Mouse (Mus musculus) cerebellum, postnatal 10 days (tissue): ENCODE results near the gene Adgrf5.

ENCODE experiments used
- DNase-seq, 2 experiments: peaks; one replicate each; pipeline ENCODE4 v3.0.0; 2021; ENCODE audit warnings: mixed read lengths in 2 of 2

Adgrf5 gene

DNA sequence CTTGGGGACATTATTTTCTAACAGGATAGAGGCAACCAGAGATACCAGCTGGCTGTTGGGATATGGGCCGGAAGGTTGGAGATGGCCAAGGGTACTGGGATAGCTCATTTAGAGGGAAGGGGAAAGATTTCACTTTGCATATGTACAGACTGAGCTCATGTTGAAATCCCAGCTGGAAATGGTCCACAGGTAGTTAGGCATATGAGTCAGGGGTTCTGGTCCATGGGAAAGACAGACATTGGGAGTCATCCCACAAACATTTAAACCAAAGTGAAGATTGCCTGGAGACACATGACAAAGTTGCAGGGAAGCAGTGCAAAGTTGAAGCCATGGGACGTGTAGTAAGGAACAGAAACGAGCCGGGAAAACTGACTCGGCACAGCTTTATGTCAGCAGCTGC is 26.1 kb downstream of the Adgrf5 start:
- no peak for DNase-seq

DNA sequence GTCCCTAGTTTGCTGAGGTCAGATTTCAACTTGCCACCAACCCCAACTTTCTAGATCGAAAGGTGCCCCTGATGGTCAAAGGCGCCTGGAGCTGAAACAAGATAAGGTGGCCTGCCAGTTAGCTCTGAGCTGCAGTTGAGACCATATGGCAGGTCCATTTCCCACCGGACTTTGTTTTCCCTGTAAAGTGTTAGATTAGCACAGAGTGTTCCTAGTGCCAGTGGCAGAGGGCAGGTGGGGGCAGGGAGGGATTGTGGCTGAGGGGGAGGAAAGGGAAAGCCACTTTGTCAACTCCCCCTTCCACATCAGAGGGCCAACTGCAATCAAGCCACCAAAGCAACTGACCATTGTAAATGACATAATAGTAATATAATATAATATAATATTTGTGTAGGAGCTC is 26.9 kb downstream of the Adgrf5 start:
- DNase-seq: peak; percentile 26 to 62

DNA sequence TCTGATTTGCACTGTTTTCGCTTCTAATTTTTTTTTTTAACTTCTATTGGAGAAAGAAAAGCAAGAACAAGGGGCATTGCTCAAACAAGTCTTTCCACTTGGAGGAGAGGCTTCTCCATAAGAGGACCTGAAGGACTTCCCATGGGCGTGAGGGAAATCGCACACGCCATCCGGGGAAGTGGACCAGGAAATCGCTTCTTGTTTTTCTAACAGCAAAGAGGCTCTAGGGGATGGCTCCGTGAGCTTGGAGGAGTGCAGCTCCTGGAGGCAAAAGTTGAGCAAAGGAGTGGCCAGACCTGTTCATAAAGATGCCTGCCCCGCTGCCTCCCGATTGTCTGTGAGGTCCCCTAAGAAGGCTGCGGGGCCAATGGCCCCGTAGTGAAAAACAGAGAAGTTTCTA is 29.0 kb downstream of the Adgrf5 start:
- no peak for DNase-seq

DNA sequence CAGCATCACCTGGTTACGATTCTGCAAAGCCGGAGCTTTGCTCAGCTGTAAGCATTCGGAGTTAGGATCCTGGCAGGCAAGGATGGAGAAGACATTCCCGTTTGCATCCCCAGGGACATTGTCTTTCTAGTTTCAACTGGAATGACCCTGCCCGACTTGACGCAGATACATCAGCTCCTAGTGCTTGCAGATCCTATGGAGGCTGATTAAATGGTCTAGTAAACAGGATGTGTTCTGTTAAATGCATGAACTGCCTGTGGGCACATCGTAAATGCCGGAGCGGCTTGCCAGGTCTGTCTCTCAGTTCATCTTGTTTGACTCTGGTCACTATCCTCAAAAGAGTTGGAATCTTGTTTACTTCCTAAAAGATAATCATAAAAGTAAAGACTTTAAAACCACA is 31.9 kb downstream of the Adgrf5 start:
- DNase-seq: no peak

DNA sequence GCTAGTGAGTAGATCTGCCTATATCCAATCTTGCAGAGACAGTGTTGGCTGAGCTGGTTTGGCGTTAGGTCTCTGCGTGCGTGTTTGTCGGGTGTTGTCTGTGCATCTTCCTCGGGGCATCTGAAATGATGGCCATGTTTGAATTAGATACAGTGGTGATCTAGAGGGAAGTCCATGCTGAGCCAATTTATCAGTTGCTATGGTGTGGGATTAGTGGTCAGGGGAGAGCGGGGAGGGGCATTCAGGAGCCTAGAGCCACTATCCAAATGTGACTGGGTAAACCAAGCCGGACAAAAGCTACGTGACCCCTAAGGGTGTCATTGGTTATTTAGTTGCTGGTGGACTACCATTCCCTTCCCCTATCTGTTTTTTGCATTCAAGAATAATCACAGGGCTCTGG is 33.4 kb downstream of the Adgrf5 start:
- DNase-seq: no peak

DNA sequence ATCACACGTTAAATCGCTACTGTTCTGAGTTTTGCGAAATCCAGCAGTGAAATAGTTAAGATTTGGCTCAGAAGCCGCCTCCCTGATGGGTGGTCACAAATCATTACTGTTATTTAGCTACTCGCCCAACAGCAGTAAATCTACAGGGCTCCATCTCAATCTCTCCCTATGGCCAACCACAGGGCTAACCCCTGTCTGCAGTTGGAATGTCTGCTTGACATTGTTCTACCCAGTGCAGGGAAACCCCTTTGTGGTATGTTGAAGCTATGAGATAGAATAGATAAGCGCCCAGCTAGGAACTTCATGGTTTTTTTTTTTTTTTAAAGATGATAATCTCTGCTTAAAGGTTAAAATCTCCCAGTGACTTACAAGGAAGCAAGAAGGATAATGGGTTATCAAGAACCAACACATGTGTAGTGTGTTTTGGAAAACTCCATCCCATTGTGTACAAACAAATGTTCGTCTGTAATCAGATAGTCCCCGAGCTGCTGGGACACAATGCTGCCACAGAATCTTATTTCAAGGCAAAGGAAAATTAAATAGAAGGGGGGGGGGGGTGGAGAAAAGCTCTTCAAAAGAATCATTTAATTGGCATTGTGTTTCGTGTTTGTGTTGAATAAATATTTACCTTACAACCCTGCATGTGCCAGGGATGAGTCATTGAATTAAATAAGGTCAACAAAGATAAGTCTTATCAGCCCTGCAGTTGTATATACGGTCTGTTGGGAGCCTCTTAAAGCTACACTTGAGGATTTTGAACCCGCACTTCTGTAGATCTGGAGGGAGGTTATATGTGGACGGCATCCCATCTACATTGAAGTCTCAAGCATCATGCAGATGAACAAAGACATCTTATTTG is 35.4 kb downstream of the Adgrf5 start:
- DNase-seq: no peak

DNA sequence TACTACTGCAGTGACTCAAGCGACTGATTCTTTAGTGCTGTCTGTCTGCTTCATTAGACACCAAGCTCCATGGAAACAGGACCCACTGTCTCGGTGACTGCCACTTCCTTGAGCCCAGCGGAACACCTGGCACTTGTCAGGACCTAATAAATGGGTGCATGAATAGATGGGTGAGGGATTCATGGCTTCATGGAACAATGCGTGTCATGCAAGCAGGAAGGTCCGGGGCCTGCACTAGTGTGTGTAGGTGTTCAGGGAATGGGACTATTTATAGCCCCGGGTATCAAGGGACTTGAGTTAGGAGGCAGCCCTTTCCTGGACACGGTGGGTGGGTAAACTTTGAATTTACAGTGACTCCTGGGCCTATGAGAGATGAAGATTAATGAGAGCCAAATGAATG is 38.4 kb downstream of the Adgrf5 start:
- DNase-seq: no peak

DNA sequence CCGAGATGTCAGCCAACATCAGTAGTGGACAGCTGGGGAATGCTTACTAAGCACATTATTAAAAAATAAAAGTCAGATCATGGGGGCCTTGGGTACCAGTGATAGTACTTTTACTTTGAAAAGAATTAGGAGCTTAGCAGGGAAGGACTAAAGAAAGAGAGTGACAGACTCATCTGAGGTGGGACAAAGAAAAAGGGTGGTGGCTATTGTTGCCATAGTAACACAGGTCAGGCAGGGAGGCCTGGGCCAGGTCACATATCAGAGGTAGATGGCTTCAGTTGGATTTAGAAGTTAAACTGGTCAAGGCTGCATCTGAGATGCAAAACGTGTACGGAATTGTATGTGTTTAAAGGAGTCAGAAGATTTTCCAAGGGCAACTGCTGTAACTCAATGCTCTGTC is 38.9 kb downstream of the Adgrf5 start:
- DNase-seq: no peak

DNA sequence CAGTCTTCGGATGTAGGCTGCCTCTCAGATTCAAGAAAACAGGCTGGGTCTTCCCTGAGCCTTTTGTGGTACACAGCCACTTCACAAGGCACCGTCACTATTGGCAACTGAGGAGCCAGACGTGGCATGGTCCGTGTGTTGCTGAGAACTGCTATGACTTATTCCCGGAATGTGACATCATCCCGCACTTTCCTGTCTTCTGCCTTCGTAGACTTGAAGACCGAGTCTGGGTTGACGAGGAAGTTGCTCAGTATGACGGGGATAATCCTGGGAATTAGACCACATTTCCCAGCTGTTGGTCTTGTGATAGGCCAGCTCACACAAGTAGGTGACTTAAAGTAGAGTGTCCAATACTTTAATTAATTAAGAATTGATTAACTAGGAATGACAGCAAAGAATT is 40.2 kb downstream of the Adgrf5 start:
- DNase-seq: no peak

DNA sequence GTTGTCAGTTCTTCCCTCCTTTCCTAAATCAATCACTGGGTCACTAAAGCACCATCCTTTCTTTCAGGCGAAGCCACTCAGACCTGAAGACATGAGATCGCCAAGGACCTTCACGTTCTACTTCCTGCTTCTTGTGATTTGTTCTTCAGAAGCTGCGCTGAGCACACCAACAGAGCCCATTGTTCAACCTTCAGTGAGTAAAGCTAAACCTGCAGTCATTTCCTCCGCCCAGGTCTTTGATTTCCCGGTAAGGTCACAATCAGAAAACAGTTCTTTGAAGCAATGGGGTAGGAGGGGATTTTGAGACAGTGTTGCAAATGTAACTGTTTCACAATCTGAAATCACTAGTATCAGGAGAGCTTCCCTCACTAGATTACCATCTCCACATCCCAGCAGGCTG is 43.6 kb downstream of the Adgrf5 start:
- DNase-seq: no peak

DNA sequence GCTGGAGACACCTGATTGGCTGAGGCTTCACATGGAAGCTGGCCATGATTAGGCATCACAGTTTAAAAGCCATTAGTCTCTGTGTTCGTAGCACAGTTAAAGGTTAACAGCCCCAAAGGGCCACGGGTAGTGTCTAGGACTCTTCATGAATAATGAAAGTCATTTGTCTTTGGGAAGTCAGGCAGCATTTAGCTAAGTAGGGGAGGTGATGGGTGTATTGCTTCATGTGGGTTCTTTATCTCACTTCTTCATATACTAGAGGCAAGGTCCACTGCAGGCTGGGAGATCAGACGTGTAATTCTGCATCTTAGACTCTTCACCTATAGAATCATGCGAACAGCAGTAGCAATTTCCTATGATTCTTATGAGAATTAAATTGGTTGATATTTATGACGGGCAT is 44.2 kb downstream of the Adgrf5 start:
- no peak for DNase-seq

DNA sequence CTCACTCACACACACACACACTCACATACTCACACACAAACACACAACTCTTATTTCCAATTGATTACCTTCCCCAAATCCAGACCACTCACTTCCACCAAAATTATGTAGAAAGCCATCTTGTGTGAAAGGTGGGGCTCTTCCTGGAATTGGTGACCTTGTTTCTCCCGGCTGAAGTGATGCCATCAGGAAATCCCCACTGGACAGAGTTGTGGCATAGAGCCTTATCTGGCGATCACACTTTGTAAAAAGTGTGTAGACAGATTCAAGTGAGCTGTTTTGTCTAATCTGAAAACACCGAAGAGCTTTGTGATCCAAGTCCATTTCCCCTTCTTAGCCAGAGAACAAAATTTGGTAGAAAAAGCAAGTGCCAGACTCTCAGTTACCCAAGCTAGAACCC is 46.1 kb downstream of the Adgrf5 start:
- no peak for DNase-seq

DNA sequence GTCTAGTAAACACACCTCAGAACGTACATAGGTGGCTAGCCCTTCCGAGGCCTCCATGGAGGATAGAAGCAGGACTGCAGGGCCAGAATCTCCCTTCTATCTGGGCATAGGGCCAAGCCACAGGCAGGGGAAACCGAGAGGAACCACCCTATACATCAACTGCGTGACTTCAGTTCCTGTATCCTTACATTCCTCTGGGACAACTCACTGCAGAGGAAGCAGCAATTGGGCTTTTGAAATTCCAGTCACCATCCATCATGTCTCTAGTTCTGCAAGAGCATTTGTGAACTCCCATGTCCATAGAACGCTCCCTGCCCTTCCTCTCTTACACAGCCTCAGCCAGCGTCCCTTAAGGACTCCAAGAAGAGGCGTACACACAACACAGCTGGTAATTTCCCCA is 47.3 kb downstream of the Adgrf5 start:
- no peak for DNase-seq

DNA sequence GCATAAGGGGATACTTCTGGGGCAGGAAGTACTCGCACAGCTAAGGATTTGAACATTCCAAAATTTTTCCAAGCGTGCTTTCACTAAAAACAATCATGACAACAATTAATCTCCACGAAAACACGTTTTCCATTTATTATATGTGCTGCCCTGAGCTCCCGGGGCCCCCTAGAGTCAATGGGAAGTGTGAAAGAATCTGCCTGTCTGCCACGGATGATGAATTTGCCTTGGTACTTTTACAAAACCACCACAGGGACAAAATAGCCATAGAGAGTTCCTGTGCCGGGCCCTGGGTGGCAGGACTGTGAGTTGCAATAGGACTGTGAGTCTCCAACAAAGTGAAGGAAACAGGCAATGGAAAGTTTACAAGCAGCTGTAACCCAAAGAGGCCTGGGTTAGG is 52.9 kb downstream of the Adgrf5 start:
- DNase-seq: no peak

DNA sequence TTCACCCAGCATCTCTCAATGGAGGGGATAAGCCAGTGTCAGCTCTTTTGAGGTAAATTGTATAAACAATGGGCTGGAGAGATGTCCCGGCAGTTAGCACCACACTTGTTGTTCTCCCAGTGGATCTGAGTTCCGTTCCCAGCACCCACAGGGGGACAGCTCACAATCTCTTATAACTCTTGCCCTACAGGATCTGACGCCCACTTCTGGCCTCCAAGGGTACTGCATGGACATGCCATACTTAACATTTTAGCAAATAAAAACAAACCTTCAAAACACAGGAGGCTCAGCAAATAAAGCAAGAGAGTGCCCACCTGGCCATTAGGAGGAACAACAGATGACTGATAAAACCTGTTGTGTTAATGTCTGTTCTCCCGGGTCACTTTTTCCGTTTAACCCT is 59.0 kb downstream of the Adgrf5 start:
- DNase-seq: no peak

DNA sequence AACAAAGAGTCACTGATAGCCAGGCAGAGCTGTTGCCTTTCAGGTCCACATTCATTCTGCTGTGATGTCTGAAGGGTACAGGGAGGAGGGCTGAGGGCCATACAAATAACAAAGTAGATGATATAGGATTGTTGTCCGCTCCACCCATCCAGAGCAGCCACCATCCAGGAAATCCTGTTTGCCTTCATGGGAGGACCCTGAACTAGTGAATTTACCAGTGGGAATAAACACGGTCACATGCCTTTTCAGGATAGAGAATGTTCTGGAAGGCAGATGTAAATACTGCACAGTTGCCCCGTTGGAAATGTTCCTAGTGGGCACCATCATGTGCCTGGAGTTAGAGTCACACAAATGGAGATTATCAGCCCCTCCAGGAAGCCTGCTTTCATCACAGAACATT is 60.1 kb downstream of the Adgrf5 start:
- DNase-seq: no peak

DNA sequence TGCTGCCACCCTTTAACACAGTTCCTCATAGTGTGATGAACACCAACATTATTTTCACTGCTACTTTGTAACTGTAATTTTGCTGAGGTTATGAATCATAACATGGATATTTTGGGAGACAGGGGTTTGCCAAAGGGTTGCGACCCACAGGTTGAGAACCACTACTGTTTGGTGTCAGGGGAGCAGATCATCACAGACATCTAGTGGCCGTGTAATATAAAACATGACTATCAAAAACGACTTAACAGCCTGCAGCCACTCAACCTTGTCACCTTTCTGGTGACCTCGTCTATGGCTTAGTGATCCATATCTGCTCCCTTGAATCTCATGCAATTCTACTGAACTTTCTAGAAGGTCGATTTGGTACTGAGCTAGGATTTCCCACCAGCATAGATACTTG is 63.7 kb downstream of the Adgrf5 start:
- no peak for DNase-seq

DNA sequence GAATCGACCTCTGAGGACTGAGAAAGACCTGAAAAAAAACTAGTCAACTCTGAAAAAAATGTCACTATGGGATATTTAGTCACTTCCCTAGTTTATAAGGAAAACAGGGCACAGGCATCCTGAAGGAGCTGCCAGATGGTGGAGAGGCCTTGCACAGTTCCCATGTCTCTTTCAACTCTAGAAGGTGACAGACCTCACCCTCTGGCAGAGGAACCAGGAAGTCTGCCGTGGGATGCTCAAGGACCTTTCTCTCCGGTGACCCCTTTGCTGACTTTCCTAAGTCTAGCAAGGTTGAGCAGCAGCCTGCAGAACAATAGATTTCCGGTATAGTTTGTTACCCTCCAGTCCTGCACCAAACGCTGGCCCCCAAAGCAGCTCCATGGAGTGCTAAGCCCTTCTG is 71.4 kb downstream of the Adgrf5 start:
- DNase-seq: no peak

DNA sequence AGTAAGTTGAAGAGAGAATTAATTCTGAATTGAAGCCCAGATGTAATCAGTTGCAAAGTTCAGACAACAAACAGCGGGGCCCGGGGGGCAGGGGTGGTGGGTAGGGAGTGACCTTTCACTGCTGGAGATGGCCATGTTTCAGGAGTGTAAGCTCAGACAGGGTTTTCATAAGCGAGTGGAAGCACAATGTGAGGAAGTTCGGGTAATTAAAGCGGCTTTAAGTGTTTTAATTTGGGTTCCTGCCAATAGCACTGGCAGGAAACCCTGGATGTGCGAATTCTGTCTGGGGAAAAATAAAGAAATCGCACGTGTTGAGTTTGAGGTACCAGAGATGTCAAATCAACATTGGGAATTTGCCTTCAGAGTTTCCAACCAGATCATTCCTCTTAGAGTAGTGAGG is 74.2 kb downstream of the Adgrf5 start:
- no peak for DNase-seq

DNA sequence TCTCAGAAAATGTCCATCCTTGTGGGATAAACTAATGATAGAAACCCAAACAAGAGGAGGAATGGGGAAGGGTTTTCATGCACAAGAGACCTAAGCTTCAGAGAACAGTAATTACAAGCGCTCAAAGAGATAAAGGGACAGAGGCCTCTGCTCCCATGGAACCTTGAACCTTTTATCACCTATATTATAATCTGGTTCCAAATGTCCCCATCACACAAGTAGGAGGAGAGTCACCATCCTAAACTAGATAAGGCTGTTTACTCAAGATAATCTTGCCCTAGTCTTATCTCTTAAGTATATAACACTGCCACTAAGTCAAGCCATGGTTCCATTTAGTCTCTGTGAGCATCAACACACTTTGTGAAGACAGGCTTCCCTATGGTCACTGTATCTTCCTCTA is 91.0 kb downstream of the Adgrf5 start:
- DNase-seq: no peak

DNA sequence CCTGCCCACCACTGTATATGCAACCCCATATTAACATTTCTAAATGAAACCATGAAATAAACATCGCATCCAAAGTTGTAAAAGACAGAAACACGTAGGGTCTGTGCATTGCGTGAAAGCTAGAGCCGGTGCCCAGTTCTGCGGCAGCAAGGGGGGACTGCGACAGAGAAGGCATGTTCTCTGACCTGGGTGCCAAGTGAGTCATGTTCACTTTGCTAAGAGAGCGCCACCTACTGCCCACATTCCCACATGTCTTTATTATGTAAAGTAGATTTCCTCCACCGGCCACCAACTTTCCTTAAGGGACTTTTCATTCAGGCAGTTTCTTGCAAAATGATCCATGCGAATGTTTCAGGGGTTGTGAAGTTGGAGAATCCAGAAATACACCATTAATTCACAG is 98.3 kb downstream of the Adgrf5 start:
- DNase-seq: peak; percentile 91 to 94

DNA sequence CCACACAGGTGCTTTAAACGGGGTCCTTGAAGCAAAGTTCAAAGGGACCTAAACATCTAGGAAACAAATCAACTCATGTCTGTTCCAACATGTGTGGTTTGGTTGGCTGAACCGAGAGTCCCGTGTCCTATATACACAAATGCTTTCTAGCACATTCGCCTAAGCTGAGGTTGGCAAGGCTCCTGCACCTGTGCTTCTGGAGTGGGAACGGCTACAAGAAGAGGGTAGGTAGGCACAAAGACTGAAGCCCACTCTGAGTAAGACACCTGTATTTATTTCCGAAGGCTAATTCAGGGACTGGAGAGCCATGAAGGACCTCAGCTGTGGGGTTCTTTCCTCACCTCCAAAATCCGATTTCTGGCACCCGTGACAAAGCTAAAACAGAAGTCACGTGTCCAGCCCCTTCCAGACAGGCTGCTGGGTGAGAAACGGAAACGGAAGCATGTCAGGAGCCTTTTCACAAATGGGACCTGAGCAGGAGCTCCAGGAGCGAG is 99.5 kb downstream of the Adgrf5 start:
- DNase-seq: peak; percentile 9 to 20

DNA sequence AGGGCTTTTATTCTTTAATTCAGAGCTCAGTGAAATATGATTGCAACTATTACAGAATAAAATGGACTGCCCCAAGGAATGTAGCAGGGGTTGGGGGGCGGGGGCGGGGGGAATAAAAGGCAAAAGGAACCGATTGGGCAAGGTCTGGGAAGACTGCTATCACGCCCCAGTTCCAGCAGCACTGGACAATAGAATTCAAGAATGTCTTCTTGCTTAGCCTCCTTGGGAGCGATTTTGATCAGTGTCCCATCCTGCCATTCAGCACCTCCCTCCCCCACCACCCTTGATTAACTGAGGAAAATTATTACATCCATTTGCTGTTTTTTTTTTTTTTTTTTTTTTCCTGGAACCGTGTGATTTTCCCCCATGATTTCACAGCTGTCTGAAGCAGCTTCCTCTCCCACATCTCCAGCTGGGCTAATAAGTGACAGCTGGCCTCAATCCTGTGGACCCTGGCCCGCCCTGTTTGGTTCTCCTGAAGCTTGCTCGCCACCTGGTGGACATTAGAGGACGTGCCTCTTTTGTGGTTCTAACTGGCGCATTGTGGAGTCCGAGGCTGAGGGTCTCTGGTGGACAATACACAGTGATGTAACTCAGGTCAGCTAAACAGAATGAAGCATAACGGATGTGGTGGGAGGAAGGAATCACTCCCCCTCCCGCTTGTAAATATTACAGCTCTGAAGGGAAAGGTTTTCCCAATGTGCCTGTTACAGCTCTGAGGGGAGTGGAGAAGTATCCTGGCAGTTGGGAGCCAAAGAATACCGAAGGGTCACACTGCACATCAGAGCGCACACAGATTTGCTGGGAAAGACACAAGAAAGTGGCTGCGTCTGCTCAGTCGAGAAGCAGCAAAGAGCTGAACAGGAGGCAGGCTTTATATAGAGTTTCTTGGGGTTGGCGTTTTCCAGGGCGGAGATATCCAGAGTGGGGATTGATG is 100.3 kb downstream of the Adgrf5 start:
- DNase-seq: peak; percentile 91 to 93

DNA sequence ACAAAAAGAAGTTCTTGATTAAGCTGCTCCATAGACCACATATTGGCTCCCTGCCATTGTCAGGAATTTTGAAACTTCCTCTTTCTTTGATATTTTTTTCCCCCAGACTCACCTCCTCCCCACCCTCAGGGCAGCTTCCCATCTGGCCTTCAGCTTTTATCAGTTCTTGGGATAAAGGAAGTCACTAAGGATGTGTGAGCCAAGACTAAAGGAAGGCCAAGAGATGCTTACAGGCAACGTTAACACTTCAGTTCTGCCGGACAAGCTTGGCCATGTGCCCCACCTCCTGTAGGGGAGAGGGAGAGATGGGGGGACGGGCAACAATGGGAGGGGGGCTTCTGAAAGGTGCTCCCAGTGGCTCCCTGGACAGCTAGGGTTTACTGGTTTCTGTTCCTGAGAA is 109.8 kb downstream of the Adgrf5 start:
- DNase-seq: peak; percentile 32 to 55
